Mouse (Mus musculus): Measurements from ENCODE around the gene Ube2e2. TPM values are rescaled to one million over a fixed set of nuclear protein-coding genes. Genes with fewer than 3 reads are reported as not detected.
"Not testable (repeated sequence)": the region's sequence is repeated elsewhere in the genome, so short reads cannot be mapped to it uniquely, and the experiment has no call there.

Gene Ube2e2
- total RNA-seq, 1 experiment from 2014 or later, result not detected

DNA sequence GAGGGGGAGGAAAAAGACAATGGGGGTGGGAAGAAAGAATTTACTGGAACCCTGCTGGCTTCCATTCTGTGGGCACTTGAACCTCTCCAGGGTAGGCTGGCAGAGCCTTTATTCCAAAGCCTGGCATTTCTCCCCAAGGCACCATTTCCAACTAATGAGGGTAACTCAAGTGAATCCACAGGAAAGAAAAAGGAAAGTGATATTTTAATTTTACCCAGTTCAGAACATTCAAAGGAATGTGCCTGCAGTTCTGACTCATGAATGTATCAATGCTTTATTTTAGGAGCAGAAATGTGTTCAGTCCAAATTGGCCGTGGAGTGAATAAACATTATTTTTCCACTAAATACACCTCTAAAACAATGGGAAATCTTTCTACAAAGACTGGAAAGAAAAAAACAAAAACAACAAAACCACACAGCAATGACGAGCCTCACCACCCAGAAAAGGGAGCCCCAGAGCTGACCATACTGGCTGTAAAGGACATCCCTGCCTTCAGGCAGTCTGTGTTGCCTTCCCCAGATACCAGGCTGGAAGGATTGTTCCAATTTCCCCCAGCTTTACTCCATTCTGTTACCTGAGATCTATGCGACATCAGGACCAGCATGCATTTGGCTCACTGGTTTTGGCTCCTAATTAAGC lies 340.0 kb downstream of the Ube2e2 start:
- ATAC-seq (ENCODE audit: extremely low read depth, insufficient number of reproducible peaks, low FRiP score, poor library complexity, severe bottlenecking), result no peak

DNA sequence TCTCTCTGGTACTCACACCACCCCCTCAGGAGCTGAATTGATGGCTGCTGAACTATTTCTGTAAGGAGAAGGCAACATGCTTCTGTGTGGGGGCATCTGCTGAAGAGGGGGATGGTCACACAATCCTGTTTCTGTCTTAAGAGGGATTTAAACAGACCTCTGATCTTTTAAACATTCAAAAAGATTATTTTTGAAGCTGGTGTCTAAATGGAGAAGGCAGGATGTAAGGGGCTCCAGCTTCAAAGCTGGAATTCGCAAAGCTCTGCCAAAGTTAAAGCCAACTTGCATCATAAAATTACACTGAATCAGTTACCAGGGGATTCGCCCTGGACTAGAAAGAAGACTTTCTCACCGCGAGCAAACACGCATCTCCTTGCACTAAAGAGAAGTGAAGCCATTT lies 346.5 kb downstream of the Ube2e2 start:
- no peak for ATAC-seq (ENCODE audit: extremely low read depth, insufficient number of reproducible peaks, low FRiP score, poor library complexity, severe bottlenecking)

DNA sequence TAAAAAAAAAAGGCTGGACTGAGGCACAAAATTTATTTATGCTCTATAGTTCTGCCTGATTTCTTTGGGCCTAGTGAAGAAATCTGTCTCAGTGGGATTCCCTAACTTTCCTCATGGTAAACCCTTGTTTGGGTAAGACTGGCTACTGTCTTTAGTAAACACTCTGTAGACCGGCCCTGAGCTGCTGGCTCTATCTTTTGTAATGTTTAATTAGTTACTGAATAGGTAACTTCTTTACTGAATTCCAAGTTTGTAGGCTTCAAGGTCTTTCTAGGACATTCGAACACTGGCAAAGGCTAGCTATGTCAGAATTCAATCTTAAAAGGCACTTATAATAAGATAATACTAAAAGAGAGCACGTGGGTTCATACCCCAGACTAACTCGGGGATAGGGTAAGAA lies 355.0 kb downstream of the Ube2e2 start:
- ATAC-seq (ENCODE audit: extremely low read depth, insufficient number of reproducible peaks, low FRiP score, poor library complexity, severe bottlenecking), result not testable (repeated sequence)

DNA sequence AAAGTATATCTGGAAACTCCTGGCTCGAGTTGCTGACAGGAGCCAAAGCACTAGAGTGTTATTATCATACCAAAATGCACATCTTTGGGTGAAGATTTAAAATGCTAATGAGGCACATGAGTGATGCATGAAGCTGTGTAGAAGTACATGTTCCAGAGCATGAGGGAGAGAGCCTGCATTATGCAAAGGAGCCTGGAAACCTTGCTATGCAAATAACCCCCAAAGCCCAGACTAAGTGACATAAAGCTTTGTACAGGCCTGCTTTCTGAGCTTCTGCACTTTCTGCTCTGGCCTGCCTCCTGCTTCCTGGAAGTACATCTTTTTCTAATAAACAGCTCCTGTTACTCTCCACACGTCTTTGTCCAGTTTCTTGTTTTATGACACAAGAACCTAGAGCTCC lies 363.2 kb downstream of the Ube2e2 start:
- ATAC-seq (ENCODE audit: extremely low read depth, insufficient number of reproducible peaks, low FRiP score, poor library complexity, severe bottlenecking), result no peak

DNA sequence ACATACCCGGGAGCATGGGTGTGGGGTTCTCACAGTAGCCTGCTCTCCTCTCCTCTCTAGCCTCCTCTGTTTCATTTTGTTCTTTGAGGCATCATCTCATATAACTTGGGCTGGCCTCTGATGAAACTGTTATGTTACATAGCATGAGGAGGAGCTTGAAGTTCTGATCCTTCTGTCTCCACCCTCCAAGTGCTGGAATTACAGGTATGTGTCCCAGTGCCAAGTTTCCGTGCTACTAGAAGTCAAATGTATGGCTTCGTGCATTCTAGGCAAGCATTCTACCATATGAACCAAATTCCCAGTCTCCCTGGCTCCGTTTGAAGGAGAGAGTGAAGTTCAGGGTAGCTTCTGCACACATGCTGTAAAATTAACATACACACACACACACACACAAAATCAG lies 363.6 kb downstream of the Ube2e2 start:
- ATAC-seq (ENCODE audit: extremely low read depth, insufficient number of reproducible peaks, low FRiP score, poor library complexity, severe bottlenecking), result no peak
